Mouse (Mus musculus): Measurements from ENCODE around the gene Zfp174.

DNA sequence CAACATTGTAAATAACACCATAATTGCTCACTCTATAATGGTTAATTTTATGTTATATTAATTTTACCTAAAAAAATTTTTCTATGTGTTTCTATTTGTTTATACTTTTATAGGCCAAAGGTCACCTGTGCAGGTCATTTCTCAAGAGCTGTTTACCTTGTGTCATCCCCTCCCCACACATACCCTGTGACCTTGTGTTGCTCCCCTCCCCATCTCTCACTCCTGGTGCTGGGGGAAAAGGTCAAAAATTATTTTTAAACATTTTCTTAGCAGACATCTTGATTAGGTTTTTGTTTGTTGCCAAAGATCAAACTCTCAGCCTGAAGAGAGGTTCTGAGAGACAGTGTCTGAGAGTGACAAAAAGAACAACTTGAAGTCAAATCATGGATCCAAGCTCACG is 3.3 kb upstream of the Zfp174 start:
- TF ChIP-seq CTCF (IDR thresholded peaks at IDR 0.05; ENCODE audit: borderline replicate concordance, control insufficient read depth, extremely low read depth, insufficient read depth, low read length, poor library complexity) (no peak), POLR2A (IDR thresholded peaks at IDR 0.05; ENCODE audit: control insufficient read depth, extremely low read depth, insufficient read depth, low read length, poor library complexity) (no peak)
